Mouse (Mus musculus): ENCODE results near the gene Pde6g.

DNA sequence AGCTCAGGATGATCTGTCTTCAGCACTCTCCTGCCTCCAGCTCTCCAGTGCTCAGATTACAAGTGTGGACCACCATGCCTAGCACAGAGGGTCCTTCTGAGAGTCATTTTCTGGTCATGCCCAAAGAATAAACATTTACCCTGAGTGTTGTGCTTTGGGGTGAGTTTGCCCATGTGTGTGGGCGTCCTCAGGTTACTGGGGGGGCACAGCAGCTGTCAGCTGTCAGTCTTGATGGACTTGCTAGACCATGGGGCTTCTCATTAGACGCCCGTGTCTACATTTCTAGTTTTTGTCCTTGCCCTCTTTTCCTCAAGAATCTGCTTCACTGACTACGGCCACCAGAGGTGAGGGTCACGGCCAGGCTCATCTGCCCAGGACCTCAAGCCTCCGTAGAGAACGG, 6.1 kb downstream of the Pde6g start:
- TF ChIP-seq E2F4 (IDR thresholded peaks at IDR 0.05; ENCODE audit: insufficient read depth), result no peak
- TF ChIP-seq POLR2A (IDR thresholded peaks at IDR 0.05; ENCODE audit: insufficient read length, low read depth), result no peak
- TF ChIP-seq SRF (IDR thresholded peaks at IDR 0.05; ENCODE audit: control insufficient read depth, insufficient read length, low read depth), result no peak
- TF ChIP-seq POLR2AphosphoS2 (IDR thresholded peaks at IDR 0.05; ENCODE audit: insufficient read length, low read depth), result no peak
- no peak for TF ChIP-seq MAX (IDR thresholded peaks at IDR 0.05; ENCODE audit: low read depth)
- TF ChIP-seq CEBPB (IDR thresholded peaks at IDR 0.05; ENCODE audit: insufficient read depth, poor library complexity, severe bottlenecking), result no peak
- TF ChIP-seq TCF12 (IDR thresholded peaks at IDR 0.05; ENCODE audit: insufficient read depth, poor library complexity, severe bottlenecking), result no peak
- TF ChIP-seq REST (IDR thresholded peaks at IDR 0.05; ENCODE audit: insufficient read depth, insufficient read length), result no peak
- no peak for TF ChIP-seq USF1 (IDR thresholded peaks at IDR 0.05; ENCODE audit: low read depth)
- TF ChIP-seq MYOG (IDR thresholded peaks at IDR 0.05; ENCODE audit: control insufficient read depth in 1 of 3, insufficient read depth in 1 of 3, insufficient read length in 2 of 3, low read depth in 2 of 3), result no peak

Measured in myocyte (in vitro differentiated cells).